ENCODE assay signal across 13 mouse cellular contexts in the genomic region with DNA sequence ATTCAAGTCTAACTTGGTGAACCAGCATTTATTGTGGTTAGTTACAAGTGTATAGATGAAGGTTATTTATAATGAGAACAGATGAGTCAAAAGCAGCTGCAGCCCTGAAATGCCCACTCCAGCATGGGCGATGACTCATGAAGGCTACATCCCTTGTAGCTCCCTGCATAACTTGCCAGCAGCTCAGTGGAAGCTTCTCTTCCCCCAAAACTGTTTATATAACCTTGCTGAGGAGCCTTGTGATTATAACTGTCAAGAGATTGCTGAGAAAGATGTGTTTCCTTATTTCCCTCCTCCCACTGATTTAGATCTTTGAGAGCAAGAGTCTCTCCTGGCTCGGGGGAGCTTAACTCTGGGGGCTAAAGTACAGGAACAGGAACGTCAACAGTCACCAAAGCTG.
A peak's percentile ranks its signal among the peaks of the same experiment; 100 is the strongest.
DNase-seq lines count a peak whose midpoint lies in the region; ATAC-seq and TF ChIP-seq lines count a peak whose summit lies in the region.
"Had no signal": no experiment of that assay in that cellular context is flagged by ENCODE, and none has a peak within 500 bp of the region (broad histone marks: within the 10 kb centered on the region; RNA-seq: fewer than 3 reads in every experiment).

No protein-coding gene starts in this region.

- H3K4me3 ChIP-seq in intestine, embryonic 14.5 days (ENCODE audit: low read depth, low read length) = no peak overlapping the region
- no peak overlapping the region for H3K4me3 ChIP-seq in intestine, postnatal 0 days (ENCODE audit: low read depth, low read length)
- no peak overlapping the region for H3K4me3 ChIP-seq in bone marrow macrophage, adult 2 months (ENCODE audit: insufficient read depth, low read length)
- H3K4me3 ChIP-seq: embryonic facial prominence, embryonic 15.5 days; gastrocnemius, adult 2 months had no signal

- H3K27me3 ChIP-seq in intestine, embryonic 14.5 days (replicated peaks; ENCODE audit: control insufficient read depth, insufficient read depth, low read length) = no peaks in the 10 kb centered on the region
- H3K27me3 ChIP-seq in intestine, postnatal 0 days (replicated peaks; ENCODE audit: control insufficient read depth, insufficient read depth, low read length) = no peaks in the 10 kb centered on the region
- H3K27me3 ChIP-seq: embryonic facial prominence, embryonic 15.5 days had no signal

- H3K36me3 ChIP-seq in intestine, embryonic 14.5 days (ENCODE audit: control insufficient read depth, insufficient read depth, low read length) = no peaks in the 10 kb centered on the region
- H3K36me3 ChIP-seq in intestine, postnatal 0 days (ENCODE audit: control insufficient read depth, insufficient read depth) = no peaks in the 10 kb centered on the region
- H3K36me3 ChIP-seq: embryonic facial prominence, embryonic 15.5 days had no signal

- no peak for DNase-seq in intestine, embryonic 14.5 days (ENCODE audit: low spot score)
- peak; percentile 18 for DNase-seq in 3T3-L1 (ENCODE audit: low read depth, low spot score)
- peak; percentile 59 to 88 for DNase-seq in left cerebral cortex, postnatal 14 days (ENCODE audit: low spot score in 2 of 2)
- no peak for DNase-seq in cerebellum, adult 9-10 months
- no peak for DNase-seq in cerebellum, adult 11 months
- DNase-seq in lung, postnatal 36 days = no peak
- DNase-seq: gastrocnemius, adult 2 months; kidney, postnatal 10 days had no signal

- no peak for ATAC-seq in intestine, embryonic 14.5 days (replicated peaks; ENCODE audit: low FRiP score, low TSS enrichment, low read depth)
- no peak for ATAC-seq in intestine, postnatal 0 days

- no peaks in the 10 kb centered on the region for H3K9me3 ChIP-seq in intestine, embryonic 14.5 days (ENCODE audit: control insufficient read depth, low read length)
- H3K9me3 ChIP-seq in intestine, postnatal 0 days (ENCODE audit: control insufficient read depth) = no peaks in the 10 kb centered on the region
- H3K9me3 ChIP-seq: embryonic facial prominence, embryonic 15.5 days had no signal

- peak overlapping the region; percentile 22; the same call in 1 of the 2 replicates for H3K27ac ChIP-seq in intestine, embryonic 14.5 days (ENCODE audit: low read depth)
- no peak overlapping the region for H3K27ac ChIP-seq in intestine, postnatal 0 days (ENCODE audit: low read depth, low read length)
- H3K27ac ChIP-seq in bone marrow macrophage, adult 2 months (ENCODE audit: insufficient read depth, low read depth, low read length) = peak overlapping the region; percentile 60
- H3K27ac ChIP-seq: embryonic facial prominence, embryonic 15.5 days; gastrocnemius, adult 2 months; liver, embryonic 14.5 days had no signal

- no peak overlapping the region for H3K4me2 ChIP-seq in intestine, embryonic 14.5 days (ENCODE audit: low read length)
- no peak overlapping the region for H3K4me2 ChIP-seq in intestine, postnatal 0 days (replicated peaks; ENCODE audit: low read depth)
- H3K4me2 ChIP-seq: embryonic facial prominence, embryonic 15.5 days; midbrain, embryonic 11.5 days had no signal

- H3K9ac ChIP-seq in intestine, embryonic 14.5 days (ENCODE audit: low read length) = no peak overlapping the region
- no peak overlapping the region for H3K9ac ChIP-seq in intestine, postnatal 0 days (ENCODE audit: low read depth, low read length)
- H3K9ac ChIP-seq: embryonic facial prominence, embryonic 15.5 days; liver, embryonic 14.5 days had no signal

- no peak for TF ChIP-seq CTCF in intestine, postnatal 0 days (IDR thresholded peaks at IDR 0.05; ENCODE audit: low read depth)
- no peak for TF ChIP-seq CTCF in bone marrow macrophage, adult 2 months (IDR thresholded peaks at IDR 0.05; ENCODE audit: low read depth, low read length)

- intact Hi-C loops in left cerebral cortex, postnatal 14 days (cut with DNase I) = loop anchor here (10.0 kb wide), 1 partner anchor 318 kb away; no protein-coding TSS in a partner anchor

- 14% methylated on average over 3 of the region's 3 CpGs for WGBS in intestine, embryonic 14.5 days
- 29% methylated on average over 3 of the region's 3 CpGs for WGBS in intestine, postnatal 0 days

- TF ChIP-seq POLR2A in bone marrow macrophage, adult 2 months (IDR thresholded peaks at IDR 0.05; ENCODE audit: borderline replicate concordance, low read depth, low read length) = no peak

- peaks cover 6% of the 10 kb centered on the region; the same call in 1 of the 2 replicates for H3K4me1 ChIP-seq in intestine, embryonic 14.5 days (replicated peaks; ENCODE audit: control insufficient read depth, insufficient read depth, low read length)
- no peaks in the 10 kb centered on the region for H3K4me1 ChIP-seq in intestine, postnatal 0 days (replicated peaks; ENCODE audit: control insufficient read depth, insufficient read depth, low read length)
- 0 out of 2 replicates have a peak, but pooled peaks cover 2% of the 10 kb centered on the region for H3K4me1 ChIP-seq in bone marrow macrophage, adult 2 months (ENCODE audit: control insufficient read depth, insufficient read depth, low read length)
- H3K4me1 ChIP-seq: embryonic facial prominence, embryonic 15.5 days had no signal

Comparison
In these comparisons a context has a peak if more than half of its experiments do, and no peak if none do; other contexts are left out.
1. DNase-seq: peak in 3T3-L1 (single experiment) and left cerebral cortex, postnatal 14 days (2 of 2); none in intestine, embryonic 14.5 days (single experiment), cerebellum, adult 9-10 months (single experiment), cerebellum, adult 11 months (single experiment) and lung, postnatal 36 days (single experiment).